Mouse (Mus musculus) cerebellum, postnatal 25 days (tissue): ENCODE results near the gene Nat8f4.
"Not testable (repeated sequence)": the region's sequence is repeated elsewhere in the genome, so short reads cannot be mapped to it uniquely, and the experiment has no call there.

ENCODE experiments used
- DNase-seq, 2 experiments: peaks; one replicate each; pipeline ENCODE4 v3.0.0; 2021; ENCODE audit warnings: mixed read lengths in 2 of 2

Nat8f4 gene

DNA sequence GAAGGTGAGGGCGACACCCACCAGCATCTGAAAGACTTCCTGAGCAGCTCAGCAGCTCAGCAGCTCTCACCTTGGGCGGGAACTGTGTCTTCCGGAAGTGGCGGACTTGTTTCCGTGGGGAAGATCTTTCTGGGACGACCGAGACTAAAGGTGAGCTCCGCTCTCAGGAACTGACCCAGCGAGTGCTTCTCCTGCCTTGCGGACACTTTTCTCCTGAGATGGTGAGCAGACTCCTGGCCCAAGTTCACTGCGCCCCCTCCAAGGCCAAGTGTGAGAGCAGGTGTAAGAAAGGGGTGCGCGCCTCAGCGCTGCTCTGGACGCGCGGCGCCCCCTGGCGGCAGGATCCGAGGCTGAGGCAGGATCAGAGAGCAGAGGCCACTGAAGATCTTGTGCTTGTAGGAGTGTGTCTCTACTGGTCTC lies at the start of gene Nat8f4:
Gene Nat8f4 (minus strand): TSS at position 243 of the 420 bp plus-strand sequence.
- peak; percentile 89 to 91 for DNase-seq

DNA sequence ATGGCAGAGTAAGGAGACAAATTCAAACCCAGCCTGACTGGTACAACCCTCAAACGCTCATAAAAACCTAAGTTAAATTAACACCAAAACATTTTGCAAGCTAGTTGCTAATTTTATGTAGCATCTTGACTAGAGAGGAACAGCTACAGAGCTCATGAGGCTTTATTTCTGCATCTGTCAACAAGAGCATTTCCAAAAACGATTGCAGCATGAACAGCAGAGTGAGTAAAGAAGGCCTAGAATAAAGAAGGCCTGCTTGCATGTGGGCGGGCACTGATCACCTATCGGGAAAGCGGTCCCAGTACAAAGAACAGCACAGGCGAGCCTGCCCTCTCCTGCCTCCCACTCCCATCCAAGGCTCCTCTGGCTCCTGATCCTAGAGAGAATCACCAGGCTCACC lies 43.9 kb upstream of the Nat8f4 start:
- DNase-seq, result no peak

DNA sequence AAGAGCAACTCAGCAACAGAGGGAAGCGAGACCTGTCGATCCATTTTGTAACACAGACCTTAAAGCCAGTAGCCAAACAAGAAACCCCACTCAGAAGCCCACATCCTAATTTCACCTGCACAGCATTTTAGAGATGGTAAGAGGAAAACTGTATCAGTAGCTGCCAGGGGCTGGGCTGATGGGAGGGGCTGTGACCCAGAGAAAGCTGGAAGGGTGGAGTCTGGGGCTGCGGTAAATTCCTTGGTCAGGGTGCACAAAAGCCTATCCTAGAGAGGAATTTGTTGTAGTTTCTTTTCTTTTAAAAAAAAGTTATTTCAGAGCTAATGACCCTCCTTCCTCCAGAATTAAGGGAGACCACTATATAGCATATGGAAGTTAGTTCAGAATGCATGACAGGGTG lies 37.8 kb upstream of the Nat8f4 start:
- no peak for DNase-seq

DNA sequence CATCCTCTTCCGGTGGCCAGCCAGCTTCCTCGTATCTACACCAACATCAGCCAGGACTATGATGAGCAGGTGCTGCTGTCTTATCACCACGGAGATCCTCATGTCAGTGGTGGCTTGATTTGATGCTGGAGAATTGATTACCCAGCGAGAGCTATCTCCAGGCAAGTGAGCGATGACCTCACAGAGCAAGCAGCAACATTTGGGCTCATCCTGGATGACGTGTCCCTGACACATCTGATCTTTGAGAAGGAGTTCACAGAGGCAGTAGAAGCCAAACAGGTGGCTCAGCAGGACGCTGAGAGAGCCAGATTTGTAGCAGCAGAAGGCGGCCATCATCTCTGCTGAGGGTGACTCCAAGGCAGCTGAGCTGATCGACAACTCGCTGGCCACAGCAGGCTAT lies 34.0 kb upstream of the Nat8f4 start:
- DNase-seq, result no peak

DNA sequence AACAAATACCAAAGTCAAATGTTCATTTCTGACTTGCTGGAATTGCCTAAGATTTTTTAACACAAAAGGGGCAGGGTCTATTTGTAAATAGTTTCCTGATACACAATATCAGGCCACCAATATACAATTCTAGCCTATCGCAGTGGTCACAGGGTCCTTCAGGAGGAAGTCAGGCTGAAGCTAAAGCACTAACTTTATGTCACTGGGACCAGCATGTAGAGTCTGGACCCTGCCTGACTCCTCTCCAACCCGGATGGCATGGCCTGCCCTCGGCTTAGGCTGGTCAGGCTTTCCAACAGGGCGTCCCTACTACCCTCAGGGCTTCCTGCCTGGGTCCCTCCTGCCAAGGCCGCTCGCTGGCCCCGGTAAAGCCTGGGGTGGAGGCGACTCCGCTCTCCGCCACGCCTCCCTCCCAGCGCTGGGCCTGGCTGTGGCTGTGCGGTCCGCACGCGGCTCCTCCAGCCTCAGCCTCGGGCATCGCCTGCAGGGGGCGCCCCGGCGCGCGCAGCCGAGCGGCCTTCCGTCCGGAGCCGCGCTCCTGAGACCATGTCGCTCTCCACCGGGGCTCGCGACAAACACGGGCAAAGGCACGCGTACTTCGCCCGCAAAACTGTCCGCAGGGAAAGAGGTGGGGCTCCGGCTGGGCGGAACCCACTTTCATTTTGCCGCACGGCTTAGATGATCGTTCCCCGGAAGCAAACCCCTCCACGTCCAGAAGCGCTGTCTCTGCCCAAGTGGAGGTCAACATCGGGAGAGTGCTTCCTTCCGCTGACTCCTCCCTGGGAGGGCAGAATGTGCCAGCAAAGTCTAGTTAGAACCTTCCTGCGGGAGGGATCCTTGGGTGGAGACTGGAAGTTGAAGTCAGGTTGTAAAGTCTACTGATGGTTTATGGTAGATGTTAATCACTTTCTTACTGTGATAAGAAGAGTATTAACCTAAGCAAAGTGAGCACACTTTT lies 32.1 kb upstream of the Nat8f4 start:
- peak; percentile 90 for DNase-seq

DNA sequence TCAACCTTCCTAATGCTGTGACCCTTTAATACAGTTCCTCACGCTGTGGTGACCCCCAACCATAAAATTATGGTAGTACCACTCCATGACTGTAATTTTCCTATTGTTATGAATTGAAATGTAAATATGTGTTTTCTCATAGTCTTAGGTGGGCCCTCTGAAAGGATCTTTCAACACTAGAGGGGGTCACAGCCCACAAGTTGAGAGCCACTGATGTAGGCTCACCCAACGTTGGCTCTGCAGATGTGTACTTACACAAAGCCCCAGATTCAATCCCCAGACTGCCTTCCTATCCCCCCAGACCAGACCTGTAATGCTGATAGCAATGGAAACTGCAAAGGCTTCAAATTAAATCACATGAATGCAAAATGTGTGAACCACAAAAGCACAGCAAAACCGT lies 31.0 kb upstream of the Nat8f4 start:
- no peak for DNase-seq

DNA sequence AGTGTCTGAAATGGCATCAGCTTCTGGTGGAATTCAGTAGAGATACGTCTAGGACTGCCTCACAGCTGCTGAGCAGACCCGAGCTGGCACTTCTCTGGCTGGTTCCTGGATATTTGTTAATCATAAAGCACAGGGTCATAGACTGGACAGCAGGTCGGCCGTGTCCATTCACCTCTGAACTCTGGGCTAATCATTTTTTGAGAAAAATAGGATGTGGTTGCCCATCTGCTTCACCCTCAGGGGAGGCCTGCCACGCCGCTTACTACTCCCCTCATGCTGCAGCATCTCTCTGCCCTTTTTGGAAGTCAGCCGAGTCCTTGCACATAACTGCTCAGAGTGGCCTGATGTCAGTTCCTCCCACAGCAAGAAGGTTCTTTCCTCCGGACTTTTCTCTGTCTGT lies 29.4 kb upstream of the Nat8f4 start:
- no peak for DNase-seq

DNA sequence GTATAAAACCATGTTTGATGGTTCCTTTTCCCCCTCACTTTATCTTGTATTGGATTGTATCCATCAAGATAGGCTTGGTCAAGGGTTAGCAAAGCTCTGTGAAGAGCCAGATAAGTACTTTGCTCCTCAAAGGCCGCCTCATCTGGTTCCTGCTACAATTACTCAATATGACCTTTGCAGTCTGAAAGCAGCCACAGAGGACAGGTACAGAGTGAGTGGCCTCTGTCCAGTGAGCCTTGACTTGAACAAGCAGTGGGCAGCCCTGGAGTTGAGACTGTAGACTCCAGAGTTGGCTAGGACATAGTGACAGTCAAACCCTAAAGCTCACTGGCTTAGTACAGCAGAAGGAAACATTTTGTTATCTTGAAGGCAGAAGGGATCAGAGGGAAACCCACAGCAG lies 24.6 kb upstream of the Nat8f4 start:
- DNase-seq, result no peak

DNA sequence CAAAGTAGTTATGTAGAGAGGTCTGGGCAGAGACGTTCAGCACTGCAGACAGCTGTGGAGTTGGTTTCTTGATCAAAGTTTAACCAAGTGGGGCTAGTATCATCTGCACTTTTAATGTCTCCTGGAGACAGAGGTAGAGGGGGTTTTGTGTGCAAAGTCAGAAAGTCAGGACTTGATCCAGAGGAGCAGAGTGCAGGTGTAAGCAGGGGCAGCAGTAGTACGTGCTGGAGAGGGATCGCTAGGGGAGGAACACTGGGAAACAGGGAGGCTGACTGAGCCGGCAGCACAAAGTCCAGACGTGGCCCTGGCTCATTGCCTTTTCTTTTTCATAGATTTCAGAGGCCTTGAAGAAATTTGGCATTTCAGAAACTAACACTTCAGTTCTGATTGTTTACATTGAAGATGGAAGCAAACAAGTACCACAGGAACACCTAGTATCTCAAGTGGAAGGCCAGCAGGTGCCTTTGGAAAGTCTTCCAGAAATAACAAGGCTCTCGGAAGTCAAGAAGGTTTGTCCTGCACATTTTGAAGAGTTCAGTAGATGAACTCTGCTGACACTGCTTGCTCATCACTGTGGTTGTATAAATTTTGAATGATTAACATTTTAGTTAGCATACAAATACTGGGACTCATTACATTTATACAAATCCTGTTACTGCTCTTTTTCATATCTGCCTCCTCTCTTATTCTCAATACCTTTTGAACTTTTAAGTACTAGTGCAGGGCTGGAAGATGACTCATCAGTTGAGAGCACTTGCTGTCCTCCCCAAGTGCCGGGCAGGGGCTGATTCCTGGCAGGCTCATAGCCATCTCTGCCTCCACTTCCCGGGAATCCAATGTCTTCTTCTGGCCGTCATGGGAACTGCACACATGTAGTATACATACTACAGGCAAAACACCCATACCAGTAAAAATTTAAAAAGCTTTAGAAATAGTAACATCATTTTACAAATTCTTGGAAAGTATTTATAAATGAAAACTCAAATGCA lies 23.1 kb upstream of the Nat8f4 start:
- no peak for DNase-seq

DNA sequence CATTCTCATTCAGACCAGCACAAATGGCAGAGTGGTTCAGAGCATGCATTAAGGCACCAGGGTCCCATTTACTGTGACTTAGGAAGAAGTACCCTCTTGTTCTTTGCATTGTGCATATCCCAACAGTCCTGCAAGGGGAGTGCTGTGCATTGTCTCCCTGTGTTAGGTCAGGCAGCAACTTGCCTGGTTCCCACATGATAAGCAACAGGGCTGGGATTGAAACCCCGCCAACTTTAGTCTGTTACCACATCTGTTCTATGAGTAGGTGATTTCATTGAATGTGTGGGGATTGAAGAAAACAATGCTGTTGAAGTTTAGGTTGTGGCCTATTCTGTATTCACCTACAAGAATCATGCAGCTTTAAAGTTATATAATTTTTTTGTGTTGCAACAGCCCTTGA lies 22.0 kb upstream of the Nat8f4 start:
- no peak for DNase-seq

DNA sequence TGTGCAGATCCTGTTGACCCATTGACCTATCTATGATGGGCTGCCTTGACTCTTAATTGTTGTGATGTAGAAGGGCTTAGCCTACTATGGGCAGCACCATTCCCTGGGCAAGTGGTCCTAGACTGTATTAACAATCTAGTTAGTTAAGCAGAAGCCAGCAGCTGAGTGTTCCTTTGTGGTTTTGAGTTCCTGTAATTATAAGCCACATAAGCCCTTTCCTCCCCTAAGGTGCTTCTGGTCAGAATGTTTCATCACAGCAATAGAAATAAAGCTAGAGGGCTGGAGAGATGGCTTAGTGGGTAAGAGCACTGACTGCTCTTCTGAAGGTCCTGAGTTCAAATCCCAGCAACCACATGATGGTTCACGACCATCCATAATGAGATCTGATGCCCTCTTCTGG lies 19.0 kb upstream of the Nat8f4 start:
- DNase-seq, result no peak

DNA sequence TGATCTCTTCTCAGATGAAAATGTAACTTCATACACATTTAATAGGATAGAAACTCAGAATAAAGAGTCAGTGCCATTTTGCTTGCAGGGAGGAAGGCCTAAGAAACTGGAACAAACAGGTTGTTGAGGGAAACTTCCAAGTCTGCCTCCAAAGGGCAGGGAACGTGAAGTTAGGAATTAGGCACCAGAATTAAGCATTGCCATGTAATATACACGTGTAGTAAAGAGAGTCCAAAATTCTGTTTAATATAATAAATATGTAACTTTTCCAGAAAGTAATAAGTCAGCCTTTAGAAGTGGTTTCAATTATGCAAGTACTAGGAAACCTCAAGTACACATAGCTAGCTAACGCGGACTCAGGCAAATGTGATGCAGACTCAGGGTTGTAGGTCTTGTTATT lies 14.7 kb upstream of the Nat8f4 start:
- DNase-seq, result no peak

DNA sequence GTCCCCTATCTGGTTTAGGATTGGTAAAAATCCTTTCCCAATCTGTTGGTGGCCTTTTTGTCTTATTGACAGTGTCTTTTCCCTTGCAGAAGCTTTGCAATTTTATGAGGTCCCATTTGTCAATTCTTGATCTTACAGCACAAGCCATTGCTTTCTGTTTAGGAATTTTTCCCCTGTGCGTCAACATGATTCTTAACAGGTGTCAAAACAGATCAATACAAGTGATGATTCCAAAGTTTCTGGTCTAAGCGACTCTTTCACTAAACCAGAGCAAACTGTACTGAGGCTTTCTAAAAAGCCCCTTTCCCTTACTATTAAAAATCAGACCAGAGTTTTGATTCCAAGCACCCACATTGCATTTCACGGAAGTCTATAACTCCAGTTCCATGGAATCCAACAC lies 13.7 kb upstream of the Nat8f4 start:
- DNase-seq, result not testable (repeated sequence)

DNA sequence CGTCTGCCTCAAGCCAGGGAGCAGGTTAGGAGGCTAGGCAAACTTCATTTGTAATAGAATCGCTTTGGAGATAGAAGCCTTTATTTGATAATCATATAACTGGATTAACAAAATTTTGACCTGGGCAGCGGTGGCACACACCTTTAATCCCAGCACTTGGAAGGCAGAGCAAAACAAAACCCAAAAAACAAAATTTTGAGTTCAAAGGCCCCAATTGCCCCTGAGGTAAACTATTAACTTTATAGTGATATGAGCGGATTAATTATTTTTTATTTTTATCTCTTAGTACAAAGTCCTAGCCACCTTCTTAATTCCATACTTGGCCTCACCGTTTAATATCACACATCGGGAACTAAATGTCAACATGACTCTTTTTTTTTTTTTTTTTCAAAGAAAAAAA lies 11.9 kb upstream of the Nat8f4 start:
- DNase-seq, result no peak

DNA sequence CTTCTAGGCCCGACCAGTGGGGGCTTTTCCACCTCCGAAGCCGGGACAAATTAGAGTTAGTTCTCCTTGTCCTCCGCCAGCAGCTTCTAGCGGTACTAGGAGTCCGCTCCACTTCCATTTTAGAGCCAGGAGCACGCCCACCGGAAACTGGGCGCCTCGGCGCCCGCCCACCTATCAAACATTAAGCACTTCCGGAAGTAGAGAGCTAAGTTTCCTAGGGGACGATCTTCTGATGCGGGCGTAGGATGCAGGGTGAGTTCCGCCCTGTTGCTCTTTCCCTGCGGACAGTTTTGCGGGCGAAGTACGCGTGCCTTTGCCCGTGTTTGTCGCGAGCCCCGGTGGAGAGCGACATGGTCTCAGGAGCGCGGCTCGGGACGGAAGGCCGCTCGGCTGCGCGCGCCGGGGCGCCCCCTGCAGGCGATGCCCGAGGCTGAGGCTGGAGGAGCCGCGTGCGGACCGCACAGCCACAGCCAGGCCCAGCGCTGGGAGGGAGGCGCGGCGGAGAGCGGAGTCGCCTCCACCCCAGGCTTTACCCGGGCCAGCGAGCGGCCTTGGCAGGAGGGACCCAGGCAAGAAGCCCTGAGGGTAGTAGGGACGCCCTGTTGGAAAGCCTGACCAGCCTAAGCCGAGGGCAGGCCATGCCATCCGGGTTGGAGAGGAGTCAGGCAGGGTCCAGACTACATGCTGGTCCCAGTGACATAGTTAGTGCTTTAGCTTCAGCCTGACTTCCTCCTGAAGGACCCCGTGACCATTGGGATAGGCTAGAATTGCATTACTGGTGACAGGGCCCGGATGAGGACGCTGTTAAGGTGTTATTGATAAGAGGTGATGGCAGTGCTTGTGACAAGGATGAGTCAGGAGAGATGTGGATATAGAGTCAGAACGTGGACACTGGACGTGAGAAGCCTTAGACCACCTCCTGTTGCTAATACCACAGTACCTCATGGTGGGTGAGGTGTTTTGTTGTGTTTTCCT lies 11.1 kb upstream of the Nat8f4 start, which contains the start of gene Nat8f1:
Gene Nat8f1 (minus strand): TSS at position 149 of the 975 bp plus-strand sequence.
- DNase-seq, result peak; percentile 86 to 90

DNA sequence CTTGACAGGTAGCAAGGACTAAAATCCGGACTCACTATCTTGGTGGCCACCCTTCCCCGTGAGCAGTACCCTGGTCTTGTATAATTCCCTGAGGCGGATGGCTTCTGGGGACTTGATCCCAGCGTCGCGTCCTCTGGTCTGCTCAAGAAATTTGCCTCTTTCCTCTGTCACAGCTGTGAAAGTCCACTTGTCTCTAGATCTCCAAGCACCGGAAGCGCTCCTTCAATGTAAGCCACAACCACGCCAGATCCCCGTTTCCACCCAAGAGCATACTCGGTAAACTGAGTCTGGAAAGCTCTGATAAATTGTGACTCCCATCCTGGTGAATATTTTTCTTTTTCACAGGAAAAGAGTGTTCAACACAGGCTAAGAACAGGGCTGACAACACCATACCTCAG lies 10.5 kb upstream of the Nat8f4 start:
- DNase-seq, result peak in 1 of 2 experiments; percentile 30

DNA sequence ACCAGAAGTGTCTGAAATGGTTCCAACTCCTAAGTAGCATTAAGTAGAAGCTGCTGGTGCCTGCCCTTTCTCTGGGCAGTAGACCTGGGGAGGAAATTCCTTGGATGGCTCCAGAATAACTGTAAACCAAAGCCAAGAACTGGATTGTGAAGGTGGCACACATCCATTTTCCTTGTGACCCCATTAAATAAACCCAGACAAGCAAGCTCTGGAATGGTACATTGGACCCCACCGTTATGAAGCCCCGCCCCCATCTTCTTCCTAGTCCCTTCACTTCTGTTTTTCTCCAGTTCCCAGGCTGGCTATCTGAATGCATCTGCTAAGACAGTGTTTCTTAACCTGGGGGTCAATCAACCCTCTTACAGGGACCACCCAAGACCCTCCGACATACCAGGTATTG lies 6.9 kb upstream of the Nat8f4 start, which contains the start of gene Tprkb:
Gene Tprkb (plus strand): TSS at position 279 of the 400 bp plus-strand sequence.
- DNase-seq, result no peak

DNA sequence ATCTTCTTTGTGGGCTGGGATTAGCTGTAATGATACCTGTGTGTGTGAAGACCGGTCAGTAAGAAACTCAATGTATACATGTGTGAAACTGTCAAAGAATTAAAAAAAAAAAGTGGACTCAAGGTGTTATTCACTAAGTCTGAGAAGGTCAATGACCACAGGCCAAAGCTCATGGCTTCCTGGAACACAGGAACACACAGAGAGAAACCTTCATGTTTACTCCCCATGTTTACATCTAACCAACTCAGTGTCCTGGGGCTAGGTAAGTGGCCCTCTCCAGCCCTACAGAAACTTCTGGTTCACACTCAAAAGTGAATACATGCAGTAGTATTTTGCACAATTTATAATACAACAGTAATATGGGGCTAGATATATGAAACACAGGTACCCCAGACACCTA lies 5.0 kb upstream of the Nat8f4 start:
- DNase-seq, result no peak

DNA sequence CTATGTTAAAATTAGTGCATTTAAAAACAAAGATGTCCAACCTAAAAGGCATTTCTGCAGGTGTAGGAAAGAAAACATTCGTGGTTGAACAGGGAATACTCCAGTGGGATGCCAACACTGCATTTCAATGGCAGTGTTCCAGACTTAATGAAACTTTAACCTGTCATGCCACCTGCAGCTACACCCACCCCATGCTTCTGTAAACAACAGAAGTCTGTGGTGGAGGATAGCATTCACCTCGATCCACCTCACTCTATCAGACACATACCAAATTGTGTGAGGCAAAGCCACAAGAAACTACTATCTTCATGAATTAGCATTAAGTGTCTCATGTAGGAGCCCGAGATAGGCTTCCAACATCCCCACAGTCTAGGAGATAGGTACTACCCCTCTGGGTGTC lies 3.7 kb upstream of the Nat8f4 start:
- DNase-seq, result no peak

DNA sequence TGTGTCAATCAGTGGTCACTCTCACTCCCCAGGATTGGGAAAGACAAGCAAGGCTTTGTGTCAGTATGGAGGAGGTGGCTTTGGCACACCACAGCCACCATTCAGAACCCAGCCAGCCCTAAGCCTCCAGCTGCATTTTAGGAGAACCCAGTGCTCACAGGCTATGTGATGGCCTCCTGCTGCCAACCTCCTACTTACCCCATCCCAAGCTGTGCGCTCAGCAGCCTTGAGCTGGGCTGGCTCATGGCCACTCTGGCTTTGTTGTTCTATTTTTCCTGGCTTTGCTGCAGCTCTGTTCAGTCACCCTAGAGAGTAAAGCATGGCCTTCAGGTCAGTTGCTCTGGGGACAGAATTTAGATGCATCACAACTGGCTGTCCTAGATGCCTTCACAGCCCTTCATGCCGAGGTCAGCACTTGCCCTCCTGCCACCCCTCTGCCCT lies 2.2 kb upstream of the Nat8f4 start:
- peak in 1 of 2 experiments; percentile 34 for DNase-seq

DNA sequence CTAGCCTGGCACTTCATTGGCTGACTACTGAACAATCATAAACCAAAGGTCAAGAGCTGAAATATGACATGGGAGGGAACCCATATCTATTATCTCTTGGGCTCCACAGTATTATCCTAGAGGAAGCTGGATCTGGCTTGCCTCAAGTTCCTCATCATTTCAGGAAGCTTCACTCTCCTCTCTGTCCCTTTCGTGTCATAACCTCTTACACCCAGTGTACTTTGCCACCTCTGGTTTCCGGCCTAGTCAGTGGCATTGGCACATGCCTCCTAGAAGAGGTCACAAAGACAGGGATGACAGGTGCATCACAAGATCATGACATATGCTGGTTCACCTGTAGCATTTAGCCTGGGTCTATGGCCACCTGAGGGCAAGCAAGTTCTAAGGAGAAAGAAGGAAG lies 2.4 kb downstream of the Nat8f4 start:
- no peak for DNase-seq
